Mouse (Mus musculus) liver, embryonic 14.5 days (tissue): Measurements from ENCODE around the gene Rft1. TPM values are rescaled to one million over a fixed set of nuclear protein-coding genes. Genes with fewer than 3 reads are reported as not detected.

ENCODE experiments used
- ATAC-seq: fragments of 200-750 bp; cut with Nextera tagmentation; 2 replicates; pipeline ENCODE4 v1.8.0; 2017; ENCODE audit warnings: moderate number of reproducible peaks, mild to moderate bottlenecking, moderate library complexity; ENCODE audit not compliant: insufficient read depth
- DNase-seq, 3 experiments: peaks; one replicate each; pipeline ENCODE4 v3.0.0-alpha.2; 2012 to 2013; ENCODE audit warnings: low read depth in 3 of 3, low spot score in 3 of 3
- H3K27ac ChIP-seq: fragments of 300-500 bp; sonication (generic); 2 replicates; pipeline ENCODE4 v1.5.1; 2014; ENCODE audit warnings: moderate library complexity, mild to moderate bottlenecking, control low read depth, inconsistent platforms
- H3K27me3 ChIP-seq: fragments of 300-500 bp; sonication (generic); 2 replicates; pipeline ENCODE4 v1.6.1; 2014; ENCODE audit warnings: mild to moderate bottlenecking, low read length, moderate library complexity; ENCODE audit not compliant: control insufficient read depth, insufficient read depth
- H3K36me3 ChIP-seq: fragments of 300-500 bp; sonication (generic); replicated peaks from 2 replicates; pipeline ENCODE4 v1.6.1; 2014; ENCODE audit warnings: low read depth; ENCODE audit not compliant: control insufficient read depth, insufficient read depth
- H3K4me1 ChIP-seq, 2 experiments: fragments of 200-500 bp in 1 of 2; fragments of 300-500 bp in 1 of 2; sonication (generic) in 1 of 2; replicated peaks; 2 replicates each; pipeline ENCODE4 v1.6.1; 2012 to 2014; ENCODE audit warnings: antibody characterized with exemption in 1 of 2, inconsistent platforms in 1 of 2, low read length in 1 of 2; ENCODE audit not compliant: control insufficient read depth in 2 of 2, insufficient read depth in 2 of 2
- H3K4me2 ChIP-seq: fragments of 300-500 bp; sonication (generic); 2 replicates; pipeline ENCODE4 v1.6.1; 2014; ENCODE audit warnings: low read depth, mild to moderate bottlenecking, control low read depth, moderate library complexity
- H3K4me3 ChIP-seq, 2 experiments: fragments of 200-500 bp in 1 of 2; fragments of 300-500 bp in 1 of 2; sonication (generic) in 1 of 2; 2 replicates each; pipeline ENCODE4 v1.5.1; 2012 to 2014; ENCODE audit warnings: low read depth in 2 of 2, low read length in 2 of 2, mild to moderate bottlenecking in 2 of 2, control low read depth in 1 of 2, inconsistent platforms in 1 of 2, moderate library complexity in 1 of 2; ENCODE audit not compliant: insufficient read depth in 1 of 2
- H3K9ac ChIP-seq: fragments of 300-500 bp; sonication (generic); replicated peaks from 2 replicates; pipeline ENCODE4 v1.6.1; 2014; ENCODE audit warnings: mild to moderate bottlenecking, control low read depth, moderate library complexity
- H3K9me3 ChIP-seq: fragments of 300-500 bp; sonication (generic); 2 replicates; pipeline ENCODE4 v1.6.1; 2016; ENCODE audit warnings: low read length, mixed read lengths; ENCODE audit not compliant: control insufficient read depth
- CTCF ChIP-seq: IDR thresholded peaks from 2 replicates; pipeline ENCODE4 v1.5.1; 2016; ENCODE audit warnings: antibody characterized with exemption, low read depth, control low read depth
- EP300 ChIP-seq: IDR thresholded peaks from 2 replicates; pipeline ENCODE4 v1.6.1; 2016; ENCODE audit warnings: antibody characterized with exemption, low read depth
- WGBS: fragments of 180-500 bp; shearing (Covaris S2); extraction: QIAGEN DNeasy Blood & Tissue Kit; methylation state at CpG from one replicate; pipeline ENCODE4 v1.1.7; 2014; ENCODE audit not compliant: insufficient replicate concordance; 5-methylcytosine and 5-hydroxymethylcytosine counted together
- polyA plus RNA-seq, 2 experiments: library from polyadenylated mRNA; depleted of rRNA in 1 of 2; stranded (reverse) in 1 of 2; unstranded in 1 of 2; fragments of >200 nt; fragmentation: Nextera tagmentation in 1 of 2; extraction: Ambion mirVana in 1 of 2; gene quantifications; 2 replicates each; pipeline versions ENCODE4 v1.2.1 to v1.2.3; 2012 to 2014

Gene Rft1
- polyA plus RNA-seq, 2 experiments = 2.8 to 3.4 TPM

DNA sequence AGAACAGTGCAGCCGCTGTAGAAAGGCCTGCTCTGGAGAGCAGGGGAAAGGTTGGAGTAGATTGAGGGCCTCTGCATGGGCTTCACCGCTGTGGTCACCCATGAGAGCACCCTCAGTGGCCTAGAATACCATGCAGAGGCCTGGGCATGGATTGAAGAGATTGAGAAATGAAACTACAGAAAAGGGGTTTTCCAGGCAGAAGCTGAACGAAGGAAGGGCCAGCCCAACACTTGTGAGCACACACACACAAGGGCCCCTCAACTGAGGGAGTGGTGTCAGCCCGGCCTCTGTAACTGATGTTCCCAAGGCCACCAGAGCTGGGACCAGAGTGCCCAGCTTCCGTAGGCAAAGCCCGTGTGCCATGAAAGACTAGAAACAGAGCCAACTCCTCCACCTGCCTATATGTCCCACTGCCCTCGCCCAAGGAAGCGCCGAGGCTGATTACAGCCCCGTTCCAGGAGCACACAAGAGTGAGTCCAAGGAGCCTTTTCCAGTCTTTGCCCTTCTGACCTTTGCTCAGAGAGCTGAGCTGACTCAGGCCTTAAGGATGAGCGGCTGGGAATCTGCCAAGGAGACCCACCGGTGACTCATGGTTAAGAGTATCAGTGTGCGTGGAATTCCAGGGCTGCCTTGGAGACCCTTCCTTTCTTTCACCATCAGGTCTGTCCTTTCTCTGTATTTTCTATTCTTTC, 18.8 kb upstream of the Rft1 start:
- Histone ChIP-seq H3K4me2 (no peak overlapping the region), H3K27me3 (no peaks in the 10 kb centered on the region), H3K9me3 (no peaks in the 10 kb centered on the region), H3K4me3 (no peak overlapping the region), H3K27ac (no peak overlapping the region), H3K9ac (no peak overlapping the region), H3K36me3 (no peaks in the 10 kb centered on the region), H3K4me1 (peaks cover 0 to 2% of the 10 kb centered on the region in 2 experiments; a peak in 1 of 4 replicates)
- TF ChIP-seq CTCF (no peak), EP300 (no peak)
- ATAC-seq = no peak
- DNase-seq = no peak
- 74% methylated on average over 13 of the region's 13 CpGs for WGBS

DNA sequence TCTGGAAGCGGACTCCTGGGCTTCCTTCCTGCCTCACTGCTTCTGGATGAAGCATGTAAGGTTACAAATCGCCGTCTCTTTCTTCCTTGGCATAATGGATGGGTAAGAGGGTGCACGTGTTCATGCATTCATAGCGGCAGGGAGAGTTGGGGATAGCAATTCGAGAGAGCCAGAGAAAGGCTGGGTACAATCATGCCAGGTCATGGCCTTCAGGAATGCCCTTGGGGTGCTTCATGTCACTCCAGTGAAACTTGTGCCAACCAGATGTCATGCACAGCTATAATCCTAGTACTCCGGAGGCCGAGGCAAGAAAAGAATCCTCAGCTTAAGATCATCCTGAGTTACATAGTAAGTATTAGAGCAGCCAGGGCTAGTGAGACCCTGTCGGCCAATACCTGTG, 17.7 kb upstream of the Rft1 start:
- H3K4me2 ChIP-seq = no peak overlapping the region
- no peaks in the 10 kb centered on the region for H3K9me3 ChIP-seq
- no peak overlapping the region for H3K9ac ChIP-seq
- no peak for DNase-seq
- no peaks in the 10 kb centered on the region for H3K36me3 ChIP-seq
- 74% methylated on average over 9 of the region's 9 CpGs for WGBS
- H3K27ac ChIP-seq = no peak overlapping the region
- no peak for TF ChIP-seq CTCF
- no peak for TF ChIP-seq EP300
- ATAC-seq = no peak
- H3K27me3 ChIP-seq = no peaks in the 10 kb centered on the region
- peaks cover 0 to 7% of the 10 kb centered on the region in 2 experiments; a peak in 2 of 4 replicates for H3K4me1 ChIP-seq
- no peak overlapping the region for H3K4me3 ChIP-seq

DNA sequence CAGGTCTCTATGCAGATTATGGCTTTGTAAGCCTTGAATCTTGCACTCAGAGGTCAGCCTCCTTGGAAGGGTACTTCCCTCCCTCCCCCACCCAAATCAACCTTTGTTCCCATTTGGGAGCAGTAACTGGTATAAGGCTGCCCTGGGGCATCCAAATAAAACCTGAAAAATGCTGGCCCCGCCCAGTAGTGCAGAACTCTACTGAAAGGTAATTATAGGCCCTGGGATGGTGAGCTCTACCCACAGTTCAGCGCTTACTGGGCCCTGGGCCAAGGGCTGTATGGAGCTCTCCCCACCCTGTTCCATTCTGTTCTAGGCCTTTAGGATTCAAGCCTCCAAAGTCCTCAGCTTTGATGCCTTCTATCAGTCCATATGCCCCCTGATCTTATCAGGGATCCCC, 17.1 kb upstream of the Rft1 start:
- TF ChIP-seq CTCF = no peak
- TF ChIP-seq EP300 = no peak
- Histone ChIP-seq H3K4me1 (peaks cover 0 to 8% of the 10 kb centered on the region in 2 experiments; a peak in 2 of 4 replicates), H3K4me2 (no peak overlapping the region), H3K9ac (no peak overlapping the region), H3K27ac (no peak overlapping the region), H3K27me3 (no peaks in the 10 kb centered on the region), H3K9me3 (no peaks in the 10 kb centered on the region), H3K36me3 (no peaks in the 10 kb centered on the region), H3K4me3 (no peak overlapping the region)
- WGBS = 65% methylated on average over 2 of the region's 2 CpGs
- DNase-seq (no peak), ATAC-seq (no peak)

DNA sequence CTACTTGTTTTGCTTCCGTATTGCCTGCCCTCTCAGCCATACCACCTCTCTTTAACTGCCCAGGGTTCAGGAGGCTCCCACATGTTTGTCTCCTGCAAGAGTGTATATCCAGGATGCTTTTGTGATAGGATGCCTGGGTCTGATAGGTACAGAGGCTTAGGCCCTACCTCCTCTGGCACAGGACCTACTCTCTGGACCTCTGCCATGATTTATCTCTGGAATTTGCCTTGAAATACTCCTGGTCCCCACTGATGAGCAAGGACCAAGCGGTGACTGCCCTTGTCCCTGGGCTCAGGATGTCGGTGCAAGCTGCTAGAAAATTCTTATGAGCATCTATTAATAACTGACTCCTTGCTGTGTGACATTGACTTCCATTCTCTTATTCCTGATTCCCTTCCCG, 16.2 kb upstream of the Rft1 start:
- Histone ChIP-seq H3K9ac (no peak overlapping the region), H3K27ac (no peak overlapping the region), H3K4me2 (no peak overlapping the region), H3K27me3 (no peaks in the 10 kb centered on the region), H3K4me3 (no peak overlapping the region), H3K36me3 (no peaks in the 10 kb centered on the region), H3K4me1 (peaks cover 0 to 6% of the 10 kb centered on the region in 2 experiments; a peak in 1 of 4 replicates), H3K9me3 (no peaks in the 10 kb centered on the region)
- TF ChIP-seq EP300 (no peak), CTCF (no peak)
- WGBS = 67% methylated on average over 4 of the region's 4 CpGs
- ATAC-seq (no peak), DNase-seq (no peak)

DNA sequence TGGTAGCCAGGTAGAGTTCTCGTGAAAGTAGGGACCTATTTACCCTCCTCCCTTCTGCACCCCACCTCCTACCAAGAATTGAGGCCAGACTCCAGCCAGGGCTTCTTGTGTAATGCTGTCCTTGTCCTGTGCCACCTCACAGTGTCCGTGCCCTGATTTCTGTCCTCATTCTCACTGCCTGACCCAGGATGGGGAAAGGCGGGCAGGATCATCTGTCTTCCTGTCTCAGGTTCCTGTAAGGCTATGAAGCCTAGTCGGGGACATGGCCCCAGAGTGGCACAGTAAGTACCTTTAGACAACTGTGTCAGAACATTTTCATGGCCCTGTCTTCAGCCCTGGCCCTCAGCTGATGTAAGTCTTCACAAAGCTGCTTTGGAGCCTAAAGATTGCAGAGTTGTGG, 15.5 kb upstream of the Rft1 start:
- no peaks in the 10 kb centered on the region for H3K27me3 ChIP-seq
- H3K36me3 ChIP-seq = no peaks in the 10 kb centered on the region
- no peak overlapping the region for H3K27ac ChIP-seq
- ATAC-seq = no peak
- H3K9me3 ChIP-seq = no peaks in the 10 kb centered on the region
- peaks cover 0 to 6% of the 10 kb centered on the region in 2 experiments; a peak in 1 of 4 replicates for H3K4me1 ChIP-seq
- no peak overlapping the region for H3K4me2 ChIP-seq
- no peak overlapping the region for H3K9ac ChIP-seq
- TF ChIP-seq EP300 (no peak), CTCF (no peak)
- WGBS = 53% methylated on average over 4 of the region's 4 CpGs
- no peak for DNase-seq
- no peak overlapping the region for H3K4me3 ChIP-seq
